Mouse (Mus musculus) spleen, adult 2 months (tissue): ENCODE results near the gene 6430548M08Rik.

Source experiments
- CTCF ChIP-seq: fragments of 200-500 bp; IDR thresholded peaks from 2 replicates; pipeline ENCODE4 v1.5.1; 2011; ENCODE audit warnings: mild to moderate bottlenecking, inconsistent platforms; ENCODE audit not compliant: insufficient read depth, insufficient read length, insufficient replicate concordance; ENCODE audit errors: extremely low read depth
- POLR2A ChIP-seq: fragments of 200-500 bp; IDR thresholded peaks from 2 replicates; pipeline ENCODE4 v1.6.1; 2011; ENCODE audit warnings: low read depth, low read length, inconsistent platforms

DNA sequence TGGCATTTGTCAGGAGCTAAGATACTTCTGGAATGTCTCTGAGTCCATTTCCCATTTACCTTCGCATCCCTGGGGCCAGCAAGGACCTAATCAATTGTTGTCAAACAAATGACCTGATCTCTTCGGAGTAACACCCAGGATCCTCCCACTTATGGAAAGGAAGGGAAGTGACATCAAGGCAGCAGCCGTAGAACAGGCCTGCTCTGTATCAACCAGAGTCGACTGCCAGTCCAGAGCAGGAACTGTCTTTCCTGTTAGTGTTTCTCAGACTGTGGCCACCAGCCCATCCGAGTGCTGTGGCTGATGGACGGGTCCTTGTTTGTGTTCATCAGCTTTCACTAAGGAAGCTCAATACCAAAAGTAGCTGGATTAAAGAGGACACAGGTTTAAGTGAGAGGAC is 10.3 kb downstream of the 6430548M08Rik start:
- TF ChIP-seq POLR2A: no peak
- no peak for TF ChIP-seq CTCF
